Mouse (Mus musculus): ENCODE data around the gene Gm28729. TPM values are rescaled to one million over a fixed set of nuclear protein-coding genes. Genes with fewer than 3 reads are reported as not detected.

Gene Gm28729
- polyA plus RNA-seq, 2 experiments: 0.02 TPM; not detected in 1

DNA sequence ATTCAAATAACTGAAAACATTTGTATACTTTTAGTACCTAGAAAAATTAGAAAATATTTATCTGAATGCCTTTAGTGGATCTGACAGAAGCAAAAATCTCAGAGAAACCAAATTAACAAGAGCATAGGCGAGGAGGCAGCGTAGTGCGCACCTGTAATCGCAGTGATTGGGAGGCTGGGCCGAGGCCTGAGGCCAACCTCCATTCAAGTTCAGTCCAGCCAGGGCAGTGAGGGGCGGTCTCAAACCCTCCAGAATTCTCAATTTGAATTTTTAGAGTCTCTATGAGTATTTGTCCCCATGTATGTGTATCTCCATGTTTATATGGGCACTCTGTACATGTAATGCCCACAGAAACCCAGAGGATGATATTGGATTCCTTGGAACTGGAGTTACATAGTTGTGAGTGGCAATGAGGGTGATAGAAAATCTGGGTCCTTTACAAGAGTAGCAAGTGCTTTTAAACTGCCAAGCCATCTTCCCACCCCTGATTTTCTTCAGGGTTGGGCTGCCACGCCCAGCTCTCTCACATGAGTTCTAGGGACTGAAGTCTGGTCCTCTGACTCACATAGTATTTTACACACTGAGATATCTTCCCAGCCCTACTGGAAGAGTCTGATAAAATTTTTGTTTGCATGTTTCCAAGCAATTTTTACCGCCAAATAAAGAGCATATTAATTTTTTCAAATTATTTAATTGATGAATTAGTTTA, 54.6 kb downstream of the Gm28729 start:
- Histone ChIP-seq H3K4me2 (ENCODE audit: low read depth) (no peak overlapping the region), H3K4me3 (ENCODE audit: insufficient read depth in 1 of 2, low read depth in 2 of 2, low read length in 2 of 2) (no peak overlapping the region), H3K9ac (replicated peaks) (no peak overlapping the region), H3K27ac (no peak overlapping the region), H3K27me3 (ENCODE audit: control insufficient read depth, insufficient read depth, low read length) (no peaks in the 10 kb centered on the region), H3K4me1 (replicated peaks; ENCODE audit: control insufficient read depth in 2 of 2, insufficient read depth in 2 of 2, low read length in 1 of 2) (no peaks in the 10 kb centered on the region), H3K9me3 (ENCODE audit: control insufficient read depth, low read length) (no peaks in the 10 kb centered on the region), H3K36me3 (replicated peaks; ENCODE audit: control insufficient read depth, insufficient read depth, low read depth) (peaks cover 2% of the 10 kb centered on the region)
- no peak for ATAC-seq (ENCODE audit: insufficient read depth)
- WGBS (ENCODE audit: insufficient replicate concordance): 78% methylated on average over 8 of the region's 8 CpGs
- no peak for DNase-seq (ENCODE audit: low read depth in 3 of 3, low spot score in 3 of 3)
- TF ChIP-seq CTCF (IDR thresholded peaks at IDR 0.05; ENCODE audit: low read depth): no peak
- TF ChIP-seq EP300 (IDR thresholded peaks at IDR 0.05; ENCODE audit: low read depth): no peak

GRCm38 (mm10) chr9:96469556-96470265, 55.4 kb downstream of the Gm28729 start:
- ATAC-seq (ENCODE audit: insufficient read depth) (no peak), DNase-seq (ENCODE audit: low read depth in 3 of 3, low spot score in 3 of 3) (no peak)
- H3K27ac ChIP-seq: no peak overlapping the region
- no peaks in the 10 kb centered on the region for H3K4me1 ChIP-seq (replicated peaks; ENCODE audit: control insufficient read depth in 2 of 2, insufficient read depth in 2 of 2, low read length in 1 of 2)
- H3K9ac ChIP-seq (replicated peaks): no peak overlapping the region
- no peak for TF ChIP-seq CTCF (IDR thresholded peaks at IDR 0.05; ENCODE audit: low read depth)
- TF ChIP-seq EP300 (IDR thresholded peaks at IDR 0.05; ENCODE audit: low read depth): no peak
- peaks cover 2% of the 10 kb centered on the region for H3K36me3 ChIP-seq (replicated peaks; ENCODE audit: control insufficient read depth, insufficient read depth, low read depth)
- H3K27me3 ChIP-seq (ENCODE audit: control insufficient read depth, insufficient read depth, low read length): no peaks in the 10 kb centered on the region
- no peaks in the 10 kb centered on the region for H3K9me3 ChIP-seq (ENCODE audit: control insufficient read depth, low read length)
- no peak overlapping the region for H3K4me3 ChIP-seq (ENCODE audit: insufficient read depth in 1 of 2, low read depth in 2 of 2, low read length in 2 of 2)
- H3K4me2 ChIP-seq (ENCODE audit: low read depth): no peak overlapping the region
- WGBS (ENCODE audit: insufficient replicate concordance): 74% methylated on average over 8 of the region's 8 CpGs

DNA sequence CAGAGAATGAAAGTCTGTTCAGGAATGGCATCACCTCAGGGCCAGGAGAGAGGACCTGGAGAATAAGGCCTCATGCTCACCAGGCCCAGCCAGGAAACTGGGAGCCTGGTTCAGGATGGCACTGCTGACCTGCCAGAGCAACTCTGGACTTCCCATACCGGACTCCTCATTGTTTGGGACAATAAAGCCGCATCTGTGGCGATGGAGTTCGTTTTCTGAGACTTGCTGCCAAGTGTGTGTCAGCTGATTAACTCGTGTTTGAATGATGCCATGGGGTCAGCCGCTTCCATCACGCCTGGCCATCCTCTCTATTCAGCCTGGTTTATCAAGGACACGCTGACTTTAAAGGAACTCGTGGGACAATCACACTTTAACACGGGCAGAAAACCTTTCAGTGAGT, 61.4 kb downstream of the Gm28729 start:
- H3K4me2 ChIP-seq (ENCODE audit: low read depth): no peak overlapping the region
- ATAC-seq (ENCODE audit: insufficient read depth): no peak
- peaks cover 3% of the 10 kb centered on the region for H3K9me3 ChIP-seq (ENCODE audit: control insufficient read depth, low read length)
- H3K36me3 ChIP-seq (replicated peaks; ENCODE audit: control insufficient read depth, insufficient read depth, low read depth): no peaks in the 10 kb centered on the region
- WGBS (ENCODE audit: insufficient replicate concordance): 68% methylated on average over 10 of the region's 10 CpGs
- DNase-seq (ENCODE audit: low read depth in 3 of 3, low spot score in 3 of 3): no peak
- H3K9ac ChIP-seq (replicated peaks): no peak overlapping the region
- H3K27ac ChIP-seq: no peak overlapping the region
- no peak for TF ChIP-seq EP300 (IDR thresholded peaks at IDR 0.05; ENCODE audit: low read depth)
- no peak for TF ChIP-seq CTCF (IDR thresholded peaks at IDR 0.05; ENCODE audit: low read depth)
- H3K4me3 ChIP-seq (ENCODE audit: insufficient read depth in 1 of 2, low read depth in 2 of 2, low read length in 2 of 2): no peak overlapping the region
- no peaks in the 10 kb centered on the region for H3K27me3 ChIP-seq (ENCODE audit: control insufficient read depth, insufficient read depth, low read length)
- H3K4me1 ChIP-seq (replicated peaks; ENCODE audit: control insufficient read depth in 2 of 2, insufficient read depth in 2 of 2, low read length in 1 of 2): no peaks in the 10 kb centered on the region

DNA sequence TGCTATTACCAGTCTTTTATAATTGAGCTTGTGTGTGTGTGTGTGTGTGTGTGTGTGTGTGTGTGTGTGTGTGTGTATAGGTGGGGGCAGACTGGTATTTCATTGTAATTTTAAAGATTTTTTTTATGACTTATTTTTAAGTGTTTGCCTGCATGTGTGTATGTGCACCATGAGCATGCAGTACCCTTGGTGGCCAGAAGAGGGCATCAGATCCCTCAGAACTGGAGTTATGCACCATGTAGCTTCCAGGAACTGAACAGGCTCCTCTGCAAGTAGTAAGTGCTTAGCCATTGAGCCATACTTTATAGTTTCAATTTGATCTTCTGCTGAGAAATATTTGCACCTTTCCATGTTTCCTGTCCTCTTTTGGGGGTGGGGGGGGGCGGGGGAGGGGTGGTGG, 63.5 kb downstream of the Gm28729 start:
- TF ChIP-seq CTCF (IDR thresholded peaks at IDR 0.05; ENCODE audit: low read depth) (peak; percentile 55), EP300 (IDR thresholded peaks at IDR 0.05; ENCODE audit: low read depth) (no peak)
- H3K36me3 ChIP-seq (replicated peaks; ENCODE audit: control insufficient read depth, insufficient read depth, low read depth): no peaks in the 10 kb centered on the region
- H3K9ac ChIP-seq (replicated peaks): no peak overlapping the region
- H3K4me3 ChIP-seq (ENCODE audit: insufficient read depth in 1 of 2, low read depth in 2 of 2, low read length in 2 of 2): no peak overlapping the region
- H3K27ac ChIP-seq: no peak overlapping the region
- ATAC-seq (ENCODE audit: insufficient read depth) (no peak), DNase-seq (ENCODE audit: low read depth in 3 of 3, low spot score in 3 of 3) (no peak)
- no peaks in the 10 kb centered on the region for H3K27me3 ChIP-seq (ENCODE audit: control insufficient read depth, insufficient read depth, low read length)
- H3K9me3 ChIP-seq (ENCODE audit: control insufficient read depth, low read length): peaks cover 3% of the 10 kb centered on the region
- 31% methylated on average over 1 of the region's 1 CpGs for WGBS (ENCODE audit: insufficient replicate concordance)
- 0 out of 4 replicates have a peak, but pooled peaks cover 0 to 2% of the 10 kb centered on the region in 2 experiments for H3K4me1 ChIP-seq (replicated peaks; ENCODE audit: control insufficient read depth in 2 of 2, insufficient read depth in 2 of 2, low read length in 1 of 2)
- H3K4me2 ChIP-seq (ENCODE audit: low read depth): no peak overlapping the region

GRCm38 (mm10) chr9:96460117-96460865, 64.8 kb downstream of the Gm28729 start:
- Histone ChIP-seq H3K4me1 (replicated peaks; ENCODE audit: control insufficient read depth in 2 of 2, insufficient read depth in 2 of 2, low read length in 1 of 2) (0 out of 4 replicates have a peak, but pooled peaks cover 0 to 2% of the 10 kb centered on the region in 2 experiments), H3K4me3 (ENCODE audit: insufficient read depth in 1 of 2, low read depth in 2 of 2, low read length in 2 of 2) (no peak overlapping the region), H3K4me2 (ENCODE audit: low read depth) (no peak overlapping the region), H3K27me3 (ENCODE audit: control insufficient read depth, insufficient read depth, low read length) (no peaks in the 10 kb centered on the region), H3K9me3 (ENCODE audit: control insufficient read depth, low read length) (peaks cover 3% of the 10 kb centered on the region), H3K9ac (replicated peaks) (no peak overlapping the region), H3K36me3 (replicated peaks; ENCODE audit: control insufficient read depth, insufficient read depth, low read depth) (no peaks in the 10 kb centered on the region), H3K27ac (no peak overlapping the region)
- WGBS (ENCODE audit: insufficient replicate concordance): 70% methylated on average over 10 of the region's 10 CpGs
- TF ChIP-seq CTCF (IDR thresholded peaks at IDR 0.05; ENCODE audit: low read depth) (no peak), EP300 (IDR thresholded peaks at IDR 0.05; ENCODE audit: low read depth) (no peak)
- no peak for ATAC-seq (ENCODE audit: insufficient read depth)
- no peak for DNase-seq (ENCODE audit: low read depth in 3 of 3, low spot score in 3 of 3)
